Mouse (Mus musculus): Measurements from ENCODE around the gene Mip. TPM values are rescaled to one million over a fixed set of nuclear protein-coding genes. Genes with fewer than 3 reads are reported as not detected.
"Not testable (repeated sequence)": the region's sequence is repeated elsewhere in the genome, so short reads cannot be mapped to it uniquely, and the experiment has no call there.

Mip gene
- polyA plus RNA-seq, 1 experiment from 2014 or later: not detected

DNA sequence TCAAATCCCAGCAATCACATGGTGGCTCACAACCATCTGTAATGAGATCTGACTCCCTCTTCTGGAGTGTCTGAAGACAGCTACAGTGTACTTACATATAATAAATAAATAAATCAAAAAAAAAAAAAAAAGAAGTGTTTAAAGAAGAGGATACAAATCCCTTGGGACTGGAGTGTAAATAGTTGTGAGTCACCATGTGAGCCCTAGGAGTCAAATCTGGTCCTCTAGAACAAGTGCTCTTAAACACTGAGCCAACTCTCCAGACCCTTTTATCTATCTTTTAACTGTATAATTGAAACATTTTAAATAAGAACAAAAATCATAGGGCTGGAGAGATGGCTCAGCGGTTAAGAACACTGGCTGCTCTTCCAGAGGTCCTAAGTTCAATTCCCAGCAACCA, 49.7 kb downstream of the Mip start:
- not testable (repeated sequence) for H3K9me3 ChIP-seq (ENCODE audit: control insufficient read depth, low read length); H3K4me1 ChIP-seq (ENCODE audit: control insufficient read depth in 2 of 2, insufficient read depth in 2 of 2, low read length in 2 of 2); H3K4me2 ChIP-seq (ENCODE audit: low read length); H3K4me3 ChIP-seq (ENCODE audit: control insufficient read depth in 1 of 2, insufficient read depth in 1 of 2, low read depth in 1 of 2, low read length in 2 of 2); H3K27ac ChIP-seq (replicated peaks in 1 of 2; ENCODE audit: control insufficient read depth in 1 of 2, insufficient read depth in 1 of 2, low read depth in 2 of 2, low read length in 2 of 2); H3K9ac ChIP-seq (ENCODE audit: low read length); ATAC-seq (ENCODE audit: insufficient number of reproducible peaks, insufficient read depth, low FRiP score, low read depth); H3K27me3 ChIP-seq (ENCODE audit: control insufficient read depth, insufficient read depth, low read length)
- 92% methylated on average over 1 of the region's 1 CpGs for WGBS
- peaks cover 32% of the 10 kb centered on the region for H3K36me3 ChIP-seq (ENCODE audit: control insufficient read depth, insufficient read depth, low read length)

- ATAC-seq (ENCODE audit: insufficient number of reproducible peaks, insufficient read depth, low FRiP score, low read depth): no peak
- Histone ChIP-seq H3K9me3 (ENCODE audit: control insufficient read depth, low read length) (no peaks in the 10 kb centered on the region), H3K36me3 (ENCODE audit: control insufficient read depth, insufficient read depth, low read length) (peaks cover 58% of the 10 kb centered on the region), H3K4me3 (ENCODE audit: control insufficient read depth in 1 of 2, insufficient read depth in 1 of 2, low read depth in 1 of 2, low read length in 2 of 2) (no peak overlapping the region), H3K27ac (replicated peaks in 1 of 2; ENCODE audit: control insufficient read depth in 1 of 2, insufficient read depth in 1 of 2, low read depth in 2 of 2, low read length in 2 of 2) (no peak overlapping the region), H3K27me3 (ENCODE audit: control insufficient read depth, insufficient read depth, low read length) (no peaks in the 10 kb centered on the region), H3K9ac (ENCODE audit: low read length) (no peak overlapping the region), H3K4me1 (ENCODE audit: control insufficient read depth in 2 of 2, insufficient read depth in 2 of 2, low read length in 2 of 2) (no peaks in the 10 kb centered on the region), H3K4me2 (ENCODE audit: low read length) (no peak overlapping the region)
- WGBS: 59% methylated on average over 6 of the region's 6 CpGs
Measured at GRCm38 (mm10) chr10:128278158-128278557, 52.5 kb downstream of the Mip start.

GRCm38 (mm10) chr10:128280943-128281342, 55.3 kb downstream of the Mip start:
- ATAC-seq (ENCODE audit: insufficient number of reproducible peaks, insufficient read depth, low FRiP score, low read depth): no peak
- H3K27ac ChIP-seq (replicated peaks in 1 of 2; ENCODE audit: control insufficient read depth in 1 of 2, insufficient read depth in 1 of 2, low read depth in 2 of 2, low read length in 2 of 2): no peak overlapping the region
- H3K4me3 ChIP-seq (ENCODE audit: control insufficient read depth in 1 of 2, insufficient read depth in 1 of 2, low read depth in 1 of 2, low read length in 2 of 2): no peak overlapping the region
- no peak overlapping the region for H3K9ac ChIP-seq (ENCODE audit: low read length)
- 79% methylated on average over 6 of the region's 6 CpGs for WGBS
- peaks cover 73% of the 10 kb centered on the region for H3K36me3 ChIP-seq (ENCODE audit: control insufficient read depth, insufficient read depth, low read length)
- no peaks in the 10 kb centered on the region for H3K4me1 ChIP-seq (ENCODE audit: control insufficient read depth in 2 of 2, insufficient read depth in 2 of 2, low read length in 2 of 2)
- H3K9me3 ChIP-seq (ENCODE audit: control insufficient read depth, low read length): no peaks in the 10 kb centered on the region
- H3K4me2 ChIP-seq (ENCODE audit: low read length): no peak overlapping the region
- H3K27me3 ChIP-seq (ENCODE audit: control insufficient read depth, insufficient read depth, low read length): no peaks in the 10 kb centered on the region

Other genes starting within 250 kb of the Mip start
- not detected in 2 replicates for gene Hsd17b6, start 218.2 kb upstream of the Mip start, polyA plus RNA-seq (2014; fragmentation: Nextera tagmentation; extraction: Ambion mirVana)
- gene Prim1, start 210.7 kb upstream of the Mip start, polyA plus RNA-seq (2014; fragmentation: Nextera tagmentation; extraction: Ambion mirVana): 44.8 and 44.9 TPM in 2 replicates
- gene Naca, start 190.3 kb upstream of the Mip start, polyA plus RNA-seq (2014; fragmentation: Nextera tagmentation; extraction: Ambion mirVana): 540 and 614 TPM in 2 replicates
- 280 and 290 TPM in 2 replicates for gene Ptges3, start 166.9 kb upstream of the Mip start, polyA plus RNA-seq (2014; fragmentation: Nextera tagmentation; extraction: Ambion mirVana)
- 6,412 and 6,474 TPM in 2 replicates for gene Atp5b, start 142.6 kb upstream of the Mip start, polyA plus RNA-seq (2014; fragmentation: Nextera tagmentation; extraction: Ambion mirVana)
- gene Baz2a, start 134.3 kb upstream of the Mip start, polyA plus RNA-seq (2014; fragmentation: Nextera tagmentation; extraction: Ambion mirVana): 13.3 and 17.2 TPM in 2 replicates
- 32.3 and 32.6 TPM in 2 replicates for gene Rbms2, start 45.5 kb upstream of the Mip start, polyA plus RNA-seq (2014; fragmentation: Nextera tagmentation; extraction: Ambion mirVana)
- 0.54 and 1.1 TPM in 2 replicates for gene Gls2, start 31.4 kb upstream of the Mip start, polyA plus RNA-seq (2014; fragmentation: Nextera tagmentation; extraction: Ambion mirVana)
- 44.2 and 47.6 TPM in 2 replicates for gene Spryd4, start 14.0 kb upstream of the Mip start, polyA plus RNA-seq (2014; fragmentation: Nextera tagmentation; extraction: Ambion mirVana)
- gene Timeless, start 6.2 kb downstream of the Mip start, polyA plus RNA-seq (2014; fragmentation: Nextera tagmentation; extraction: Ambion mirVana): 23.6 and 25.2 TPM in 2 replicates
- 0.15 TPM in 1 of 2 replicates, not detected in the other for gene Apon, start 28.3 kb downstream of the Mip start, polyA plus RNA-seq (2014; fragmentation: Nextera tagmentation; extraction: Ambion mirVana)
- not detected in 2 replicates for gene Apof, start 42.8 kb downstream of the Mip start, polyA plus RNA-seq (2014; fragmentation: Nextera tagmentation; extraction: Ambion mirVana)
- gene Stat2, start 44.7 kb downstream of the Mip start, polyA plus RNA-seq (2014; fragmentation: Nextera tagmentation; extraction: Ambion mirVana): 10.0 and 10.9 TPM in 2 replicates
- gene Il23a, start 72.9 kb downstream of the Mip start, polyA plus RNA-seq (2014; fragmentation: Nextera tagmentation; extraction: Ambion mirVana): 3.3 and 4.3 TPM in 2 replicates
- 28.8 and 29.6 TPM in 2 replicates for gene Pan2, start 77.5 kb downstream of the Mip start, polyA plus RNA-seq (2014; fragmentation: Nextera tagmentation; extraction: Ambion mirVana)
- gene Cnpy2, start 96.6 kb downstream of the Mip start, polyA plus RNA-seq (2014; fragmentation: Nextera tagmentation; extraction: Ambion mirVana): 213 and 243 TPM in 2 replicates
- 493 and 524 TPM in 2 replicates for gene Cs, start 111.9 kb downstream of the Mip start, polyA plus RNA-seq (2014; fragmentation: Nextera tagmentation; extraction: Ambion mirVana)
- 23.5 TPM in 2 replicates for gene Coq10a, start 143.2 kb downstream of the Mip start, polyA plus RNA-seq (2014; fragmentation: Nextera tagmentation; extraction: Ambion mirVana)
- 7.9 and 9.9 TPM in 2 replicates for gene Ankrd52, start 151.3 kb downstream of the Mip start, polyA plus RNA-seq (2014; fragmentation: Nextera tagmentation; extraction: Ambion mirVana)
- gene Slc39a5, start 175.4 kb downstream of the Mip start, polyA plus RNA-seq (2014; fragmentation: Nextera tagmentation; extraction: Ambion mirVana): not detected in 2 replicates
- 64.5 and 66.6 TPM in 2 replicates for gene Nabp2, start 185.7 kb downstream of the Mip start, polyA plus RNA-seq (2014; fragmentation: Nextera tagmentation; extraction: Ambion mirVana)
- gene Rnf41, start 185.8 kb downstream of the Mip start, polyA plus RNA-seq (2014; fragmentation: Nextera tagmentation; extraction: Ambion mirVana): 23.7 and 24.6 TPM in 2 replicates
- 62.4 and 63.7 TPM in 2 replicates for gene Smarcc2, start 233.4 kb downstream of the Mip start, polyA plus RNA-seq (2014; fragmentation: Nextera tagmentation; extraction: Ambion mirVana)